11 mouse cellular contexts compared by ENCODE assay signal in genomic region chr11:86542851-86543250, GRCm38 (mm10). TPM values are rescaled to one million over a fixed set of nuclear protein-coding genes. Genes with fewer than 3 reads are reported as not detected.
DNase-seq lines count a peak whose midpoint lies in the region; ATAC-seq and TF ChIP-seq lines count a peak whose summit lies in the region.
"Had no signal": no experiment of that assay in that cellular context is flagged by ENCODE, and none has a peak within 500 bp of the region (broad histone marks: within the 10 kb centered on the region; RNA-seq: fewer than 3 reads in every experiment).

No protein-coding gene starts in this region.

- TF ChIP-seq CTCF in intestine, postnatal 0 days (IDR thresholded peaks at IDR 0.05; ENCODE audit: low read depth), result no peak

- H3K4me3 ChIP-seq in heart, embryonic 11.5 days (ENCODE audit: low read depth, low read length), result peak overlapping the region; percentile 83; the same call in 1 of the 2 replicates
- H3K4me3 ChIP-seq in midbrain, embryonic 10.5 days, result peak overlapping the region; percentile 100; the same call in 1 of the 2 replicates
- H3K4me3 ChIP-seq in midbrain, embryonic 11.5 days (ENCODE audit: low read depth, low read length), result no peak overlapping the region
- H3K4me3 ChIP-seq in intestine, postnatal 0 days (ENCODE audit: low read depth, low read length), result no peak overlapping the region
- no peak overlapping the region for H3K4me3 ChIP-seq in stomach, embryonic 16.5 days (replicated peaks; ENCODE audit: low read length)

- ATAC-seq in heart, embryonic 11.5 days (replicated peaks; ENCODE audit: insufficient number of reproducible peaks, low FRiP score, low TSS enrichment), result no peak
- no peak for ATAC-seq in midbrain, embryonic 11.5 days (ENCODE audit: low FRiP score)
- no peak for ATAC-seq in intestine, postnatal 0 days
- ATAC-seq in stomach, embryonic 16.5 days (ENCODE audit: insufficient read depth, low FRiP score), result no peak
- ATAC-seq: CD4-positive, CD25-positive, alpha-beta regulatory T cell, adult 4 months had no signal

- intact Hi-C loops in gastrocnemius, postnatal 14 days (cut with DNase I; ENCODE audit: low total_unique reads), result no loop called here

- H3K27me3 ChIP-seq in heart, embryonic 11.5 days (ENCODE audit: control insufficient read depth, insufficient read depth, low read length), result no peaks in the 10 kb centered on the region
- H3K27me3 ChIP-seq in midbrain, embryonic 10.5 days (ENCODE audit: low read depth, poor library complexity, severe bottlenecking), result no peaks in the 10 kb centered on the region
- no peaks in the 10 kb centered on the region for H3K27me3 ChIP-seq in midbrain, embryonic 11.5 days (ENCODE audit: control insufficient read depth, insufficient read depth, low read length)
- H3K27me3 ChIP-seq in intestine, postnatal 0 days (replicated peaks; ENCODE audit: control insufficient read depth, insufficient read depth, low read length), result no peaks in the 10 kb centered on the region
- H3K27me3 ChIP-seq in stomach, embryonic 16.5 days (ENCODE audit: control insufficient read depth, insufficient read depth, low read length), result no peaks in the 10 kb centered on the region

- H3K4me1 ChIP-seq in heart, embryonic 11.5 days (ENCODE audit: control insufficient read depth, insufficient read depth, low read length), result peaks cover 7% of the 10 kb centered on the region
- peaks cover 22% of the 10 kb centered on the region for H3K4me1 ChIP-seq in midbrain, embryonic 10.5 days
- H3K4me1 ChIP-seq in midbrain, embryonic 11.5 days (ENCODE audit: control insufficient read depth, insufficient read depth, low read length), result peaks cover 8% of the 10 kb centered on the region
- no peaks in the 10 kb centered on the region for H3K4me1 ChIP-seq in intestine, postnatal 0 days (replicated peaks; ENCODE audit: control insufficient read depth, insufficient read depth, low read length)
- H3K4me1 ChIP-seq in stomach, embryonic 16.5 days (ENCODE audit: control insufficient read depth, insufficient read depth, low read length), result peaks cover 3% of the 10 kb centered on the region

- H3K27ac ChIP-seq in heart, embryonic 11.5 days (ENCODE audit: low read depth, low read length), result no peak overlapping the region
- no peak overlapping the region for H3K27ac ChIP-seq in midbrain, embryonic 10.5 days (replicated peaks)
- H3K27ac ChIP-seq in midbrain, embryonic 11.5 days (ENCODE audit: low read depth, low read length), result no peak overlapping the region
- H3K27ac ChIP-seq in intestine, postnatal 0 days (ENCODE audit: low read depth, low read length), result no peak overlapping the region
- no peak overlapping the region for H3K27ac ChIP-seq in stomach, embryonic 16.5 days (ENCODE audit: low read length)

- no peak overlapping the region for H3K9ac ChIP-seq in heart, embryonic 11.5 days (ENCODE audit: low read depth, low read length)
- no peak overlapping the region for H3K9ac ChIP-seq in midbrain, embryonic 11.5 days (ENCODE audit: low read length)
- H3K9ac ChIP-seq in intestine, postnatal 0 days (ENCODE audit: low read depth, low read length), result no peak overlapping the region
- no peak overlapping the region for H3K9ac ChIP-seq in stomach, embryonic 16.5 days (ENCODE audit: low read length)

- WGBS in heart, embryonic 11.5 days (ENCODE audit: insufficient replicate concordance), result 89% methylated on average over 1 of the region's 1 CpGs
- WGBS in midbrain, embryonic 10.5 days, result 95% methylated on average over 1 of the region's 1 CpGs
- WGBS in midbrain, embryonic 11.5 days, result 95% methylated on average over 1 of the region's 1 CpGs
- WGBS in intestine, postnatal 0 days, result 79% methylated on average over 1 of the region's 1 CpGs
- WGBS in stomach, embryonic 16.5 days, result 87% methylated on average over 1 of the region's 1 CpGs

- no peak for DNase-seq in heart, adult 8-10 months (ENCODE audit: low spot score)
- DNase-seq in midbrain, embryonic 10.5 days (ENCODE audit: low spot score), result no peak
- DNase-seq in midbrain, embryonic 11.5 days (ENCODE audit: low spot score, missing footprints), result no peak
- DNase-seq in layer of hippocampus, adult 9-11 months, result no peak
- no peak for DNase-seq in gastrocnemius, postnatal 14 days
- DNase-seq: cerebellum, postnatal 10 days; kidney, postnatal 14 days had no signal

- no peaks in the 10 kb centered on the region for H3K36me3 ChIP-seq in heart, embryonic 11.5 days (ENCODE audit: control insufficient read depth, insufficient read depth, low read length)
- peaks cover 14% of the 10 kb centered on the region for H3K36me3 ChIP-seq in midbrain, embryonic 10.5 days
- H3K36me3 ChIP-seq in midbrain, embryonic 11.5 days (ENCODE audit: control insufficient read depth, insufficient read depth, low read length), result no peaks in the 10 kb centered on the region; the same call in 1 of the 2 replicates
- H3K36me3 ChIP-seq in intestine, postnatal 0 days (ENCODE audit: control insufficient read depth, insufficient read depth), result no peaks in the 10 kb centered on the region
- H3K36me3 ChIP-seq in stomach, embryonic 16.5 days (ENCODE audit: control insufficient read depth, insufficient read depth, low read length), result no peaks in the 10 kb centered on the region

- peak overlapping the region; percentile 71 for H3K4me2 ChIP-seq in heart, embryonic 11.5 days
- H3K4me2 ChIP-seq in midbrain, embryonic 11.5 days, result no peak overlapping the region
- peak overlapping the region; percentile 80; the same call in 1 of the 2 replicates for H3K4me2 ChIP-seq in intestine, postnatal 0 days (replicated peaks; ENCODE audit: low read depth)
- peak overlapping the region; percentile 76; the same call in 1 of the 2 replicates for H3K4me2 ChIP-seq in stomach, embryonic 16.5 days (ENCODE audit: low read depth, low read length)

- H3K9me3 ChIP-seq in heart, embryonic 11.5 days (replicated peaks; ENCODE audit: control insufficient read depth, low read length), result no peaks in the 10 kb centered on the region
- no peaks in the 10 kb centered on the region for H3K9me3 ChIP-seq in midbrain, embryonic 10.5 days (replicated peaks)
- H3K9me3 ChIP-seq in midbrain, embryonic 11.5 days (ENCODE audit: control insufficient read depth, low read length), result no peaks in the 10 kb centered on the region
- H3K9me3 ChIP-seq in intestine, postnatal 0 days (ENCODE audit: control insufficient read depth), result no peaks in the 10 kb centered on the region
- no peaks in the 10 kb centered on the region for H3K9me3 ChIP-seq in stomach, embryonic 16.5 days (replicated peaks; ENCODE audit: control insufficient read depth, low read length)

RNA-seq across cellular contexts. Expression of gene Rps6kb1, which starts 1.8 kb away (rescaled TPM):
- polyA plus RNA-seq in heart, embryonic 11.5 days (2014; fragmentation: Nextera tagmentation; extraction: Ambion mirVana), result 43.4 and 50.0 TPM in 2 replicates
- 10 to 100 TPM; 16.5 to 24.5 (median 23.9) TPM for total RNA-seq in heart, adult 8-10 months (2022)
- 56.2 and 58.3 TPM in 2 replicates for polyA plus RNA-seq in midbrain, embryonic 10.5 days (2016; fragmentation: Nextera tagmentation; extraction: Ambion mirVana)
- 54.1 and 62.2 TPM in 2 replicates for polyA plus RNA-seq in midbrain, embryonic 11.5 days (2014; fragmentation: Nextera tagmentation; extraction: Ambion mirVana)
- polyA plus RNA-seq in intestine, postnatal 0 days (2015; fragmentation: Nextera tagmentation; extraction: Ambion mirVana), result 37.9 and 39.9 TPM in 2 replicates
- polyA plus RNA-seq in stomach, embryonic 16.5 days (2015; fragmentation: Nextera tagmentation; extraction: Ambion mirVana), result 58.4 and 60.0 TPM in 2 replicates
- total RNA-seq in gastrocnemius, postnatal 14 days (2021), result 10 to 100 TPM; 28.8 to 28.9 TPM

RNA-seq across cellular contexts. Expression of gene Tubd1, which starts 1.9 kb away (rescaled TPM):
- 10.6 and 12.2 TPM in 2 replicates for polyA plus RNA-seq in heart, embryonic 11.5 days (2014; fragmentation: Nextera tagmentation; extraction: Ambion mirVana)
- total RNA-seq in heart, adult 8-10 months (2022), result 1 to 10 TPM; 5.4 to 6.2 (median 5.8) TPM
- 13.0 and 14.8 TPM in 2 replicates for polyA plus RNA-seq in midbrain, embryonic 10.5 days (2016; fragmentation: Nextera tagmentation; extraction: Ambion mirVana)
- polyA plus RNA-seq in midbrain, embryonic 11.5 days (2014; fragmentation: Nextera tagmentation; extraction: Ambion mirVana), result 11.2 and 15.1 TPM in 2 replicates
- polyA plus RNA-seq in intestine, postnatal 0 days (2015; fragmentation: Nextera tagmentation; extraction: Ambion mirVana), result 4.7 and 5.9 TPM in 2 replicates
- 10.4 and 11.8 TPM in 2 replicates for polyA plus RNA-seq in stomach, embryonic 16.5 days (2015; fragmentation: Nextera tagmentation; extraction: Ambion mirVana)
- 1 to 10 TPM; 4.6 to 4.8 TPM for total RNA-seq in gastrocnemius, postnatal 14 days (2021)

RNA-seq across cellular contexts. Expression of gene Rnft1, which starts 58.4 kb away (rescaled TPM):
- 38.4 and 41.5 TPM in 2 replicates for polyA plus RNA-seq in heart, embryonic 11.5 days (2014; fragmentation: Nextera tagmentation; extraction: Ambion mirVana)
- 10 to 100 TPM; 25.4 to 30.0 (median 29.3) TPM for total RNA-seq in heart, adult 8-10 months (2022)
- polyA plus RNA-seq in midbrain, embryonic 10.5 days (2016; fragmentation: Nextera tagmentation; extraction: Ambion mirVana), result 23.4 and 23.7 TPM in 2 replicates
- polyA plus RNA-seq in midbrain, embryonic 11.5 days (2014; fragmentation: Nextera tagmentation; extraction: Ambion mirVana), result 23.7 and 25.1 TPM in 2 replicates
- 48.5 and 50.7 TPM in 2 replicates for polyA plus RNA-seq in intestine, postnatal 0 days (2015; fragmentation: Nextera tagmentation; extraction: Ambion mirVana)
- polyA plus RNA-seq in stomach, embryonic 16.5 days (2015; fragmentation: Nextera tagmentation; extraction: Ambion mirVana), result 62.9 and 68.1 TPM in 2 replicates
- total RNA-seq in gastrocnemius, postnatal 14 days (2021), result 10 to 100 TPM; 38.4 to 54.9 TPM

Comparison
In these comparisons a context has a peak if more than half of its experiments do, and no peak if none do; other contexts are left out.
1. H3K4me3 ChIP-seq: peak in heart, embryonic 11.5 days (single experiment) and midbrain, embryonic 10.5 days (single experiment); none in midbrain, embryonic 11.5 days (single experiment), intestine, postnatal 0 days (single experiment) and stomach, embryonic 16.5 days (single experiment).